Mouse (Mus musculus) lung, adult 2 months (tissue): ENCODE results near the gene Glra1. TPM values are rescaled to one million over a fixed set of nuclear protein-coding genes. Genes with fewer than 3 reads are reported as not detected.

Source experiments
- DNase-seq: peaks from one replicate; pipeline ENCODE4 v3.0.0; 2022
- H3K4me1 ChIP-seq: fragments of 200-500 bp; 2 replicates; pipeline ENCODE4 v1.6.1; 2011; ENCODE audit warnings: low read length; ENCODE audit not compliant: control insufficient read depth, insufficient read depth
- H3K4me3 ChIP-seq: fragments of 200-500 bp; replicated peaks from 2 replicates; pipeline ENCODE3; 2011; ENCODE audit warnings: low read depth, mild to moderate bottlenecking, control low read depth, low read length; ENCODE audit errors: extremely low read depth
- CTCF ChIP-seq: fragments of 200-500 bp; IDR thresholded peaks from 2 replicates; pipeline ENCODE4 v1.5.1; 2011; ENCODE audit warnings: mild to moderate bottlenecking, low read length, control low read depth; ENCODE audit not compliant: insufficient read depth
- POLR2A ChIP-seq: fragments of 200-500 bp; IDR thresholded peaks from 2 replicates; pipeline ENCODE4 v1.6.1; 2011; ENCODE audit warnings: low read depth, mild to moderate bottlenecking, control low read depth, low read length, borderline replicate concordance; ENCODE audit errors: extremely low read depth
- WGBS: fragments of 180-500 bp; shearing (Covaris S2); methylation state at CpG from one replicate; pipeline ENCODE4 v1.1.7; 2018; 5-methylcytosine and 5-hydroxymethylcytosine counted together
- polyA plus RNA-seq: library from polyadenylated mRNA; depleted of rRNA; stranded (reverse); fragments of >200 nt; gene quantifications from 2 replicates; pipeline ENCODE4 v1.2.3, GENCODE M21; 2012; rRNA removed

The Glra1 gene
- polyA plus RNA-seq, 1 experiment = not detected

- Histone ChIP-seq H3K4me1 (peaks cover 9% of the 10 kb centered on the region), H3K4me3 (no peak overlapping the region)
- TF ChIP-seq POLR2A (no peak), CTCF (no peak)
- WGBS = 74% methylated on average over 7 of the region's 7 CpGs
- no peak for DNase-seq
These were observed 136.5 kb downstream of the Glra1 start for GRCm38 (mm10) chr11:55471467-55471866.

- 7% methylated on average over 8 of the region's 8 CpGs for WGBS
- no peak for DNase-seq
- TF ChIP-seq CTCF = no peak
- no peak for TF ChIP-seq POLR2A
- Histone ChIP-seq H3K4me1 (peaks cover 9% of the 10 kb centered on the region), H3K4me3 (peak overlapping the region; percentile 29)
These were observed 137.2 kb downstream of the Glra1 start for GRCm38 (mm10) chr11:55470761-55471160.

- no peak for TF ChIP-seq CTCF
- TF ChIP-seq POLR2A = no peak
- WGBS = under 1% methylated on average over 46 of the region's 46 CpGs
- peak overlapping the region; percentile 65 for H3K4me3 ChIP-seq
- H3K4me1 ChIP-seq = peaks cover 9% of the 10 kb centered on the region
- peak; percentile 28 for DNase-seq
These were observed 137.9 kb downstream of the Glra1 start for GRCm38 (mm10) chr11:55469923-55470691.

- Histone ChIP-seq H3K4me3 (peak within 1 kb of the TSS; percentile 75), H3K4me1 (peaks cover 9% of the 10 kb centered on the region)
- DNase-seq = peak; percentile 98
- TF ChIP-seq CTCF = no peak
- TF ChIP-seq POLR2A = peak; percentile 97
- WGBS = under 1% methylated on average over 57 of the region's 57 CpGs
These were observed 138.8 kb downstream of the Glra1 start, which contains the start of gene G3bp1 for GRCm38 (mm10) chr11:55469048-55469843. Gene G3bp1, plus strand, starts transcription at chr11:55469685.

GRCm38 (mm10) chr11:55468611-55469047 lies 139.4 kb downstream of the Glra1 start:
- Histone ChIP-seq H3K4me1 (peaks cover 9% of the 10 kb centered on the region), H3K4me3 (peak overlapping the region; percentile 75)
- no peak for DNase-seq
- TF ChIP-seq CTCF (no peak), POLR2A (no peak)
- 1% methylated on average over 17 of the region's 17 CpGs for WGBS

- no peak for TF ChIP-seq CTCF
- no peak for TF ChIP-seq POLR2A
- WGBS = 58% methylated on average over 10 of the region's 10 CpGs
- Histone ChIP-seq H3K4me3 (no peak overlapping the region), H3K4me1 (peaks cover 9% of the 10 kb centered on the region)
- peak; percentile 32 for DNase-seq
These were observed 140.0 kb downstream of the Glra1 start for GRCm38 (mm10) chr11:55468012-55468411.

GRCm38 (mm10) chr11:55465177-55465576 lies 142.8 kb downstream of the Glra1 start:
- WGBS = 74% methylated on average over 3 of the region's 3 CpGs
- H3K4me3 ChIP-seq = no peak overlapping the region
- no peak for DNase-seq

GRCm38 (mm10) chr11:55464707-55465106 lies 143.3 kb downstream of the Glra1 start:
- WGBS = 83% methylated on average over 10 of the region's 10 CpGs
- H3K4me1 ChIP-seq = peaks cover 5% of the 10 kb centered on the region
- no peak overlapping the region for H3K4me3 ChIP-seq
- no peak for DNase-seq
- no peak for TF ChIP-seq CTCF
- TF ChIP-seq POLR2A = no peak

More at GRCm38 (mm10) chr11:55465177-55465576, 142.8 kb downstream of the Glra1 start:
- H3K4me1 ChIP-seq = peaks cover 5% of the 10 kb centered on the region; the same call in 1 of the 2 replicates
- TF ChIP-seq CTCF (no peak), POLR2A (no peak)

Other genes with a start within 250 kb of the Glra1 start
- 2,531 and 3,134 TPM in 2 replicates for gene Sparc, start 185.0 kb downstream of the Glra1 start, polyA plus RNA-seq
- 243 and 337 TPM in 2 replicates for gene Atox1, start 147.0 kb downstream of the Glra1 start, polyA plus RNA-seq
- gene G3bp1, start 138.5 kb downstream of the Glra1 start, polyA plus RNA-seq = 20.5 and 21.8 TPM in 2 replicates